Mouse (Mus musculus) MEL (cell line): ENCODE results near the gene Foxp2. TPM values are rescaled to one million over a fixed set of nuclear protein-coding genes. Genes with fewer than 3 reads are reported as not detected.

Experiments
- DNase-seq: peaks from one replicate; pipeline ENCODE4 v3.0.0; 2011; ENCODE audit warnings: low read depth, low spot score
- H3K27ac ChIP-seq: 2 replicates; pipeline ENCODE4 v1.5.1; 2012; ENCODE audit warnings: low read depth, mild to moderate bottlenecking, control low read depth, low read length, moderate library complexity; ENCODE audit not compliant: control insufficient read depth
- H3K27me3 ChIP-seq, 2 experiments: fragments of 150-350 bp in 1 of 2; sonication (generic) in 1 of 2; 2 replicates each; pipeline ENCODE4 v1.6.1; 2012; ENCODE audit warnings: low read length in 2 of 2, mild to moderate bottlenecking in 2 of 2, improper control_type of control experiment in 1 of 2, moderate library complexity in 1 of 2; ENCODE audit not compliant: insufficient read depth in 2 of 2, control insufficient read depth in 1 of 2
- H3K36me3 ChIP-seq, 2 experiments: 2 replicates each; pipeline ENCODE4 v1.6.1; 2012 to 2014; ENCODE audit warnings: low read length in 2 of 2, improper control_type of control experiment in 1 of 2, inconsistent platforms in 1 of 2, mild to moderate bottlenecking in 1 of 2; ENCODE audit not compliant: insufficient read depth in 2 of 2, control insufficient read depth in 1 of 2
- H3K4me1 ChIP-seq, 2 experiments: fragments of 150-350 bp in 1 of 2; sonication (generic) in 1 of 2; 2 replicates each; pipeline ENCODE4 v1.6.1; 2012; ENCODE audit warnings: low read length in 2 of 2, improper control_type of control experiment in 1 of 2, mild to moderate bottlenecking in 1 of 2; ENCODE audit not compliant: insufficient read depth in 2 of 2, control insufficient read depth in 1 of 2
- H3K4me3 ChIP-seq, 2 experiments: fragments of 150-350 bp in 1 of 2; sonication (generic) in 1 of 2; 2 replicates each; pipeline ENCODE4 v1.5.1; 2012; ENCODE audit warnings: low read depth in 2 of 2, low read length in 2 of 2, mild to moderate bottlenecking in 2 of 2, moderate library complexity in 2 of 2, control low read depth in 1 of 2, improper control_type of control experiment in 1 of 2; ENCODE audit not compliant: control insufficient read depth in 1 of 2, insufficient read depth in 1 of 2
- H3K79me2 ChIP-seq: 2 replicates; pipeline ENCODE4 v1.6.1; 2012; ENCODE audit warnings: mild to moderate bottlenecking, low read length, moderate library complexity; ENCODE audit not compliant: control insufficient read depth, poor library complexity, insufficient read depth
- H3K9ac ChIP-seq: 2 replicates; pipeline ENCODE4 v1.6.1; 2012; ENCODE audit warnings: low read depth, mild to moderate bottlenecking, control low read depth, low read length, moderate library complexity; ENCODE audit not compliant: control insufficient read depth, poor library complexity, severe bottlenecking
- H3K9me3 ChIP-seq: fragments of 150-350 bp; sonication (generic); replicated peaks from 2 replicates; pipeline ENCODE4 v1.6.1; 2012; ENCODE audit warnings: mild to moderate bottlenecking, low read length, improper control_type of control experiment, moderate library complexity; ENCODE audit not compliant: insufficient read depth
- CTCF ChIP-seq, 3 experiments: IDR thresholded peaks in 2 of 3; conservative IDR thresholded peaks in 1 of 3; 2 replicates each; pipeline ENCODE4 v1.5.1; 2011 to 2012; ENCODE audit warnings: low read length in 3 of 3, low read depth in 2 of 3, mild to moderate bottlenecking in 2 of 3, improper control_type of control experiment in 1 of 3, inconsistent platforms in 1 of 3, mixed read lengths in 1 of 3, moderate library complexity in 1 of 3; ENCODE audit not compliant: control insufficient read depth in 1 of 3, insufficient read depth in 1 of 3, poor library complexity in 1 of 3, severe bottlenecking in 1 of 3
- ELF1 ChIP-seq: IDR thresholded peaks from 2 replicates; pipeline ENCODE4 v1.6.1; 2014; ENCODE audit warnings: low read depth, mild to moderate bottlenecking, inconsistent platforms, low read length, improper control_type of control experiment, moderate library complexity
- GATA1 ChIP-seq: IDR thresholded peaks from 2 replicates; pipeline ENCODE4 v1.6.1; 2011; ENCODE audit warnings: low read depth, low read length, improper control_type of control experiment
- KAT2A ChIP-seq: conservative IDR thresholded peaks from 2 replicates; pipeline ENCODE4 v1.6.1; 2012; ENCODE audit warnings: low read depth, low read length, improper control_type of control experiment, inconsistent platforms
- MAX ChIP-seq: IDR thresholded peaks from 2 replicates; pipeline ENCODE4 v1.6.1; 2011; ENCODE audit warnings: low read length, improper control_type of control experiment
- MAZ ChIP-seq: IDR thresholded peaks from 2 replicates; pipeline ENCODE4 v1.6.1; 2012; ENCODE audit warnings: low read depth, mild to moderate bottlenecking, inconsistent platforms, low read length, improper control_type of control experiment
- MXI1 ChIP-seq: IDR thresholded peaks from 2 replicates; pipeline ENCODE4 v1.6.1; 2011; ENCODE audit warnings: mild to moderate bottlenecking, low read depth, low read length, improper control_type of control experiment
- NELFE ChIP-seq: IDR thresholded peaks from 2 replicates; pipeline ENCODE4 v1.6.1; 2011; ENCODE audit warnings: low read depth, low read length, improper control_type of control experiment
- POLR2A ChIP-seq, 2 experiments: IDR thresholded peaks; 2 replicates each; pipeline ENCODE4 v1.6.1; 2011 to 2012; ENCODE audit warnings: low read length in 2 of 2, mild to moderate bottlenecking in 2 of 2, control low read depth in 1 of 2, improper control_type of control experiment in 1 of 2, low read depth in 1 of 2, moderate library complexity in 1 of 2; ENCODE audit not compliant: control insufficient read depth in 1 of 2, insufficient read depth in 1 of 2, poor library complexity in 1 of 2
- POLR2AphosphoS2 ChIP-seq: IDR thresholded peaks from 2 replicates; pipeline ENCODE4 v1.6.1; 2011; ENCODE audit warnings: low read length, improper control_type of control experiment
- SMC3 ChIP-seq: IDR thresholded peaks from 2 replicates; pipeline ENCODE4 v1.6.1; 2011; ENCODE audit warnings: low read depth, low read length, improper control_type of control experiment
- TAL1 ChIP-seq: IDR thresholded peaks from 2 replicates; pipeline ENCODE4 v1.6.1; 2012; ENCODE audit warnings: mild to moderate bottlenecking, inconsistent platforms, low read length, moderate library complexity, mixed read lengths
- TCF12 ChIP-seq: IDR thresholded peaks from 2 replicates; pipeline ENCODE4 v1.6.1; 2014; ENCODE audit warnings: low read depth, mild to moderate bottlenecking, inconsistent platforms, low read length, improper control_type of control experiment, moderate library complexity
- UBTF ChIP-seq: IDR thresholded peaks from 2 replicates; pipeline ENCODE4 v1.6.1; 2012; ENCODE audit warnings: low read depth, mild to moderate bottlenecking, inconsistent platforms, low read length, improper control_type of control experiment, moderate library complexity, borderline replicate concordance; ENCODE audit not compliant: insufficient read depth
- USF1 ChIP-seq: IDR thresholded peaks from 2 replicates; pipeline ENCODE4 v1.6.1; 2014; ENCODE audit warnings: low read depth, mild to moderate bottlenecking, inconsistent platforms, low read length, improper control_type of control experiment, moderate library complexity
- USF2 ChIP-seq, 2 experiments: IDR thresholded peaks; 2 replicates each; pipeline ENCODE4 v1.6.1; 2011 to 2012; ENCODE audit warnings: improper control_type of control experiment in 2 of 2, low read length in 2 of 2, borderline replicate concordance in 1 of 2, inconsistent platforms in 1 of 2, low read depth in 1 of 2, mild to moderate bottlenecking in 1 of 2; ENCODE audit not compliant: insufficient read depth in 1 of 2
- ZC3H11A ChIP-seq: IDR thresholded peaks from 2 replicates; pipeline ENCODE4 v1.6.1; 2012; ENCODE audit warnings: low read depth, mild to moderate bottlenecking, inconsistent platforms, low read length, improper control_type of control experiment
- polyA plus RNA-seq, 2 experiments: library from polyadenylated mRNA; stranded (reverse) in 1 of 2; unstranded in 1 of 2; fragments of >175 nt in 1 of 2; fragments of >200 nt in 1 of 2; gene quantifications; 2 replicates each; pipeline versions ENCODE4 v1.2.1 to v1.2.4; 2012; ENCODE audit warnings: low replicate concordance in 2 of 2, low read depth in 1 of 2; ENCODE audit not compliant: insufficient read length in 2 of 2, insufficient read depth in 1 of 2, missing spikeins in 1 of 2
- total RNA-seq: library from RNA; depleted of rRNA; stranded (reverse); fragments of 300-350 nt; gene quantifications from 2 replicates; pipeline ENCODE4 v1.2.3, GENCODE M21; 2012

Gene Foxp2
- total and polyA plus RNA-seq, 3 experiments = not detected

DNA sequence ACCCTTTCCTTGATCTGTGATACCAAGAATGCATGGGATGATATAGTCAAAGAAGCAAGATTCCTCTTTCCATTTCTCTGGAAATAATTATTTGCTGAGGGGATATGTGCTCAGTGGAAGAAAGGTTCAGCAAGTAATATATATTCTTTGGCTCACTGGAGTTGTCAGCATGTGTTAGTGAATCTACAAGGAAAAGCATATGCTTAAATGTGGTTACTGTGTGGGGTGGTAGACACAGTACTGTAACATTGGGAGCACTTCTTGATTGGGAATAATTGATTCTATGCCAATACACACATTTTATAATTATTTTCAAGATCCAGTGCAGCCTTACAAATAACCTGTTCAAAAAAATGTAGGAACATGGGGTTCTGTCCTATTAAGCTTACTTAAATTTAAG lies 21.6 kb downstream of the Foxp2 start:
- H3K36me3 ChIP-seq = no peaks in the 10 kb centered on the region
- no peak overlapping the region for H3K9ac ChIP-seq
- no peaks in the 10 kb centered on the region for H3K4me1 ChIP-seq
- H3K79me2 ChIP-seq = no peaks in the 10 kb centered on the region
- no peak overlapping the region for H3K4me3 ChIP-seq
- no peaks in the 10 kb centered on the region for H3K27me3 ChIP-seq
- H3K9me3 ChIP-seq = no peaks in the 10 kb centered on the region
- no peak for DNase-seq
- H3K27ac ChIP-seq = no peak overlapping the region
- TF ChIP-seq CTCF (IDR thresholded peaks at IDR 0.05 in 2 of 3, conservative IDR thresholded peaks at IDR 0.05 in 1 of 3; ENCODE audit: control insufficient read depth in 1 of 3, insufficient read depth in 1 of 3, low read depth in 2 of 3, low read length in 3 of 3, poor library complexity in 1 of 3, severe bottlenecking in 1 of 3) = no peak
- no peak for TF ChIP-seq GATA1
- no peak for TF ChIP-seq SMC3
- TF ChIP-seq, all 39 proteins: peak for 0

GRCm38 (mm10) chr6:14924976-14925489 lies 23.9 kb downstream of the Foxp2 start:
- DNase-seq = no peak
- no peak overlapping the region for H3K27ac ChIP-seq
- H3K36me3 ChIP-seq = no peaks in the 10 kb centered on the region
- no peaks in the 10 kb centered on the region for H3K79me2 ChIP-seq
- no peak overlapping the region for H3K4me3 ChIP-seq
- TF ChIP-seq MXI1 = no peak
- no peak for TF ChIP-seq MAX
- TF ChIP-seq GATA1 = no peak
- TF ChIP-seq POLR2AphosphoS2 = no peak
- TF ChIP-seq POLR2A (IDR thresholded peaks at IDR 0.05; ENCODE audit: control insufficient read depth in 1 of 2, insufficient read depth in 1 of 2, low read depth in 1 of 2, low read length in 2 of 2, poor library complexity in 1 of 2) = no peak
- TF ChIP-seq USF1 = no peak
- TF ChIP-seq ZC3H11A = no peak
- no peak for TF ChIP-seq UBTF
- TF ChIP-seq KAT2A = no peak
- no peak for TF ChIP-seq USF2 (IDR thresholded peaks at IDR 0.05; ENCODE audit: borderline replicate concordance in 1 of 2, insufficient read depth in 1 of 2, low read depth in 1 of 2, low read length in 2 of 2)
- no peak for TF ChIP-seq MAZ
- TF ChIP-seq ELF1 = no peak
- TF ChIP-seq TCF12 = no peak
- no peak for TF ChIP-seq NELFE
- TF ChIP-seq TAL1 = no peak
- TF ChIP-seq, all 39 proteins: peak for 0
- Histone ChIP-seq H3K27me3 (no peaks in the 10 kb centered on the region), H3K4me1 (no peaks in the 10 kb centered on the region), H3K9ac (no peak overlapping the region), H3K9me3 (no peaks in the 10 kb centered on the region)

- H3K4me3 ChIP-seq = no peak overlapping the region
- no peaks in the 10 kb centered on the region for H3K9me3 ChIP-seq
- no peaks in the 10 kb centered on the region for H3K36me3 ChIP-seq
- H3K27ac ChIP-seq = no peak overlapping the region
- no peaks in the 10 kb centered on the region for H3K4me1 ChIP-seq
- no peak for DNase-seq
- H3K9ac ChIP-seq = no peak overlapping the region
- no peak for TF ChIP-seq CTCF (IDR thresholded peaks at IDR 0.05 in 2 of 3, conservative IDR thresholded peaks at IDR 0.05 in 1 of 3; ENCODE audit: control insufficient read depth in 1 of 3, insufficient read depth in 1 of 3, low read depth in 2 of 3, low read length in 3 of 3, poor library complexity in 1 of 3, severe bottlenecking in 1 of 3)
- TF ChIP-seq, all 39 proteins: peak for 0
- Histone ChIP-seq H3K79me2 (no peaks in the 10 kb centered on the region), H3K27me3 (no peaks in the 10 kb centered on the region)
Measured at GRCm38 (mm10) chr6:14951060-14951459, 49.9 kb downstream of the Foxp2 start.
